Mouse (Mus musculus): ENCODE data around the gene Mst1r. TPM values are rescaled to one million over a fixed set of nuclear protein-coding genes. Genes with fewer than 3 reads are reported as not detected.

Mst1r gene
- 3.3 and 5.1 TPM in 2 replicates for polyA plus RNA-seq (2014; fragmentation: Nextera tagmentation; extraction: Ambion mirVana)

DNA sequence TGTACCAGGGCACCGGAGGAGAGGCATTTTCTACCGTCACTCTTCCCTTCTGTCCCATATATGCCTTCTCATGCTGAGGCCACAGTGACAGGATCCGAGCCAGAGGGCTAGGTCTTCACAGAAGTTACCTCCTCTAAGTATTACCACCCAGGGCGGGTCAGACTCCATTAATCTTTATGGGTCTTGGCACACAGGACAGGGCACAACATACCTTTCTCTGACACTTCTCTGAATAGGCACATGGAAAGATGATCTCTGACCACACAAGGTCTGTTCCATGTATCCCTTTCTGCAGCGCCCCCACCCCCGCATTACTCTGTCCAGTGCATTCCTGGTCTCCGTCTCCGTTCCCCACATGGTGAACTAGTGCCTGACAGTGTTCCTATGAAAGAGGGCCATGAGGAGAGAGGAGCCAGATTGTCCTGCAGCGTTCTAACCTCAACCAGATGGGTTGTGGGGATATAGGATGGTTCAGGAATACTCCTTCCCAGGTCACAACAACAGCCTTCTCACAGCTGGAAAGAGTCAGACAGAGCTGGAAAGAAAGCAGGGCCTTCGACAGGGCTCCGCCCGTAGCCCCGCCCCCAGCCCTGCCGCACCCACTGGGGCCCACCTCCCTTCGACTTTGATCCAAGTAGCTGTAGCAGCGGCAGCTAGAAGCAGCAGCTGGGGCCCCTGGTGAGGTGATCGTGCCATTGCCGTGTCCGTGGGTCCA lies at the start of gene Mst1r:
Gene Mst1r (plus strand): TSS at position 622 of the 715 bp plus-strand sequence.
- Histone ChIP-seq H3K4me2 (replicated peaks; ENCODE audit: low read depth, low read length) (peak within 1 kb of the TSS; percentile 74), H3K27me3 (ENCODE audit: control insufficient read depth, insufficient read depth, low read length) (no peaks in the 10 kb centered on the region), H3K9ac (replicated peaks; ENCODE audit: low read depth, low read length) (peak within 1 kb of the TSS; percentile 42), H3K4me3 (ENCODE audit: low read depth, low read length) (peak within 1 kb of the TSS; percentile 44), H3K9me3 (ENCODE audit: control insufficient read depth, low read depth, low read length) (no peaks in the 10 kb centered on the region), H3K4me1 (ENCODE audit: control insufficient read depth, insufficient read depth, low read length) (peaks cover 45% of the 10 kb centered on the region), H3K27ac (ENCODE audit: low read length) (peak within 1 kb of the TSS; percentile 78), H3K36me3 (ENCODE audit: control insufficient read depth, insufficient read depth, low read length) (peaks cover 3% of the 10 kb centered on the region; the same call in 1 of the 2 replicates)
- WGBS = 15% methylated on average over 19 of the region's 19 CpGs
- peak; percentile 77 for ATAC-seq (ENCODE audit: insufficient number of reproducible peaks, insufficient read depth, low FRiP score, low read depth)

DNA sequence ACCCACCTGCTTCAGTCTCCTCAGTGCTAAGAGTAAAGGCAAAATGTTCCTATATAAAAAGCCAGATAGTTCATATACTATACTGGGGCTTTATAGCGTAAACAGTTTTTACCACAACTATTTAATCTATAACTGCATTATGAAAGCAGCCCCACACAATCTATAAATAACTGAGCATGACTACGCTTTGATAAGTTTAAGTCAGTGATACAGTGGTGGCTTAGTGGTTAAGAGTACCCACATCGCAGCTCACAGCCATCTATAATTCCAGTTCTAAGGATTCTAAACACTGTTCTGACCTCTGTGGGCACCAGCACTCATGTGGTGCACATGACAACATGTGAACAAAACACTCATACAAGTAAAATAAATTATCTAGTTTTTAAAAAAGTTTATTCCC lies 48.3 kb upstream of the Mst1r start:
- no peak overlapping the region for H3K4me3 ChIP-seq (ENCODE audit: low read depth, low read length)

DNA sequence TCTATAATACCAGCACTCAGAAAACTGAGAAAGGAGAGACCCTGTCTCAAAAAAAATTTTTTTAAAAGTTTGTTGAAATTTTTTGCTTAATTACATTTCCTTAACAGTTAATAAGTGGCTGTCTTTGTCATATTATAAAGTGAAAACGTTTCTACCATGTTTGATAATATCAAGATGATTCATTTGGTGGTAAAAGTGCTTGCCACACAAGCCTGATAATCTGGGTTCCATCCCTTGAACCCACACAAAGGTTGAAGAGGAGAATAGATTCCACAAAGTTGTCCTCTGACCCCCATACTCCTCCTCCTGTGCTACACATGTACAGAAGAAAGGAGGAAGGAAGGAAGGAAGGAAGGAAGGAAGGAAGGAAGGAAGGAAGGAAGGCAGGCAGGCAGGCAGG lies 42.2 kb upstream of the Mst1r start:
- H3K4me1 ChIP-seq (ENCODE audit: control insufficient read depth, insufficient read depth, low read length) = no peaks in the 10 kb centered on the region
- no peaks in the 10 kb centered on the region for H3K27me3 ChIP-seq (ENCODE audit: control insufficient read depth, insufficient read depth, low read length)
- H3K9ac ChIP-seq (replicated peaks; ENCODE audit: low read depth, low read length) = no peak overlapping the region
- no peak for ATAC-seq (ENCODE audit: insufficient number of reproducible peaks, insufficient read depth, low FRiP score, low read depth)
- H3K4me3 ChIP-seq (ENCODE audit: low read depth, low read length) = no peak overlapping the region
- no peaks in the 10 kb centered on the region for H3K9me3 ChIP-seq (ENCODE audit: control insufficient read depth, low read depth, low read length)
- no peak overlapping the region for H3K4me2 ChIP-seq (replicated peaks; ENCODE audit: low read depth, low read length)
- peaks cover 3% of the 10 kb centered on the region; the same call in 1 of the 2 replicates for H3K36me3 ChIP-seq (ENCODE audit: control insufficient read depth, insufficient read depth, low read length)
- WGBS = 68% methylated on average over 1 of the region's 1 CpGs
- no peak overlapping the region for H3K27ac ChIP-seq (ENCODE audit: low read length)

More for the DNA sequence above, 48.3 kb upstream of the Mst1r start:
- Histone ChIP-seq H3K27ac (ENCODE audit: low read length) (no peak overlapping the region), H3K9ac (replicated peaks; ENCODE audit: low read depth, low read length) (no peak overlapping the region), H3K27me3 (ENCODE audit: control insufficient read depth, insufficient read depth, low read length) (no peaks in the 10 kb centered on the region), H3K4me2 (replicated peaks; ENCODE audit: low read depth, low read length) (no peak overlapping the region), H3K9me3 (ENCODE audit: control insufficient read depth, low read depth, low read length) (no peaks in the 10 kb centered on the region), H3K36me3 (ENCODE audit: control insufficient read depth, insufficient read depth, low read length) (peaks cover 12% of the 10 kb centered on the region), H3K4me1 (ENCODE audit: control insufficient read depth, insufficient read depth, low read length) (no peaks in the 10 kb centered on the region)
- 95% methylated on average over 3 of the region's 3 CpGs for WGBS
- no peak for ATAC-seq (ENCODE audit: insufficient number of reproducible peaks, insufficient read depth, low FRiP score, low read depth)

DNA sequence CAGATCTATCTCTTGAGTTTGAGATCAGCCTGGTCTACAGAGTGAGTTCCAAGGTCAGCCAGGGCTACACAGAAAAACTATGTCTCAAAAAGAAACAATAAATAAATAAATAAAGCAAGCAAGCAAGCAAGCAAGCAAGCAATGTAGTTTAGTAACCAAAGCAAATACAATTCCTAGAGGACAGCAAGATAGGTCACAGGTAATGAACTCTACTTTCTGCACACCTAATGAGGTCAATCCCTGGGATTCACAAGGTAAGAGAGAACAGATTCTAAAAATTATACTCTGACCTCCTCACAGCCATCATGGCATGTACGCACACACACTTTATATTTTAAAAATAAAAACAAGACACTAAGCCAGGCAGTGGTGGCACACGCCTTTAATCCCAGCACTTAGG lies 40.6 kb upstream of the Mst1r start:
- 98% methylated on average over 2 of the region's 2 CpGs for WGBS
- ATAC-seq (ENCODE audit: insufficient number of reproducible peaks, insufficient read depth, low FRiP score, low read depth) = no peak

DNA sequence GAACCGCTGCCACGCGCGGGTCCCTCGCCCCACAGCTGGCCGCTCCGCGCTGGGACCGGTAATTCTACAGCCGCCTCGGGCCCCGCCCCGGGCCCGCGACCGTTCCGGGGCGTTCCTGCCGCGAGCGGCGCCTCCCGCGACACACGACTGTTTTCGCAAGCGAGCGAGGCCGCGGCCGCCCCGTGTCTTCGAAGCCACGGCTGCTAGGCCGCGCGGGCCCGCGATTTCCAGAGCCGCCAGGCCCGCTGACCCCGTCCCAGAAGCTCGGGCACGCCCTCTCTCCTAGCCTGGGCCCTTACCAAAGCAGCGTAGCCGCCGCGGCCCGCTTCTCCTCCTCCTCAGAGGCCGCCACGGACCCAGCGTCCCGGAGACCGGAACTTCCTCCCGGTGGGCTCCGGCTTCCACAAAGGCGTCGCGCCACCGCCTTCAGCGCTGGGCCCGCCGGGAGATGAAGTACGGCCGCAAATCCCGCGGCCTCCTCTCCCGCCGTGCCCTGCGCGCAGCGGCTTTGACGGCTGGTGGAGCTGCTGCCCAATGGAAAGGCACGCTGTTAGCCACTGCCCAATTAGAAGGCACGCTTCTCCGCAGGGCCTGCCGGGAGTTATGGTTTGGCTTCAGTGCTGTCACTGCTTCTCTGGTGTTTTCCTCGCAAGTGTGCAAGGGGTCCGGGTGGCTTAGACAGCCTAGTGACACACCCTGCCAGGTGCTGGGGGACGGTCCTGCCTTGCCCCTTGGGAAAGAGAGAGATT lies 34.1 kb upstream of the Mst1r start:
- H3K4me1 ChIP-seq (ENCODE audit: control insufficient read depth, insufficient read depth, low read length) = peaks cover 5% of the 10 kb centered on the region; the same call in 1 of the 2 replicates
- H3K4me2 ChIP-seq (replicated peaks; ENCODE audit: low read depth, low read length) = peak overlapping the region; percentile 52
- H3K27ac ChIP-seq (ENCODE audit: low read length) = peak overlapping the region; percentile 86
- no peaks in the 10 kb centered on the region for H3K9me3 ChIP-seq (ENCODE audit: control insufficient read depth, low read depth, low read length)
- no peaks in the 10 kb centered on the region for H3K27me3 ChIP-seq (ENCODE audit: control insufficient read depth, insufficient read depth, low read length)
- under 1% methylated on average over 79 of the region's 80 CpGs for WGBS
- H3K4me3 ChIP-seq (ENCODE audit: low read depth, low read length) = peak overlapping the region; percentile 87
- peak overlapping the region; percentile 83 for H3K9ac ChIP-seq (replicated peaks; ENCODE audit: low read depth, low read length)
- 0 out of 2 replicates have a peak, but pooled peaks cover 2% of the 10 kb centered on the region for H3K36me3 ChIP-seq (ENCODE audit: control insufficient read depth, insufficient read depth, low read length)
- ATAC-seq (ENCODE audit: insufficient number of reproducible peaks, insufficient read depth, low FRiP score, low read depth) = peak; percentile 100

More for the DNA sequence above, 40.6 kb upstream of the Mst1r start:
- no peak overlapping the region for H3K4me3 ChIP-seq (ENCODE audit: low read depth, low read length)
- no peak overlapping the region for H3K4me2 ChIP-seq (replicated peaks; ENCODE audit: low read depth, low read length)
- no peaks in the 10 kb centered on the region for H3K9me3 ChIP-seq (ENCODE audit: control insufficient read depth, low read depth, low read length)
- peaks cover 2% of the 10 kb centered on the region; the same call in 1 of the 2 replicates for H3K36me3 ChIP-seq (ENCODE audit: control insufficient read depth, insufficient read depth, low read length)
- peaks cover under 1% of the 10 kb centered on the region; the same call in 1 of the 2 replicates for H3K4me1 ChIP-seq (ENCODE audit: control insufficient read depth, insufficient read depth, low read length)
- H3K27me3 ChIP-seq (ENCODE audit: control insufficient read depth, insufficient read depth, low read length) = no peaks in the 10 kb centered on the region
- H3K27ac ChIP-seq (ENCODE audit: low read length) = no peak overlapping the region
- H3K9ac ChIP-seq (replicated peaks; ENCODE audit: low read depth, low read length) = no peak overlapping the region

DNA sequence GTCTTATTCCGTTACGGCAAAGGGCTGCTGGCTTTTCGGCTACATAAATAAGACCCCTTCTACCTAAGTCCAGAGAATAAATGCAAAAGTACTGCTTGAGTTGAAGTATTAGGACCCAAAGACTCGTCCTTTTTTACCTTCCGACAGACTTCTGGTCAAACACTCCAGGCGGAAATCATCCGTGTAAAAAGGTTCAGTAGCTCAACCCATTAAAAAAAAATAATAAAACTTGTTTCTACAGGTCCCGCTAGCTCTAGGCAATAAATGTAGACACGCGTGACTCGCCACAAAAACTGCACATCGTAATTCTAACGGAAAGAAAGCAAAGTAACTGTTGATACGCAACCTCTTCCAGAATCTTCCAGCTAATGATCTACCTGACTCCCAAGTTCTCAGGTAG lies 33.5 kb upstream of the Mst1r start, which contains the start of gene Rbm6:
Gene Rbm6 (minus strand): TSS at position 101 of the 400 bp plus-strand sequence.
- no peak for ATAC-seq (ENCODE audit: insufficient number of reproducible peaks, insufficient read depth, low FRiP score, low read depth)
- Histone ChIP-seq H3K36me3 (ENCODE audit: control insufficient read depth, insufficient read depth, low read length) (0 out of 2 replicates have a peak, but pooled peaks cover 2% of the 10 kb centered on the region), H3K4me1 (ENCODE audit: control insufficient read depth, insufficient read depth, low read length) (peaks cover 5% of the 10 kb centered on the region; the same call in 1 of the 2 replicates), H3K4me2 (replicated peaks; ENCODE audit: low read depth, low read length) (peak within 1 kb of the TSS; percentile 52), H3K27ac (ENCODE audit: low read length) (peak within 1 kb of the TSS; percentile 86), H3K27me3 (ENCODE audit: control insufficient read depth, insufficient read depth, low read length) (no peaks in the 10 kb centered on the region), H3K4me3 (ENCODE audit: low read depth, low read length) (peak within 1 kb of the TSS; percentile 87), H3K9ac (replicated peaks; ENCODE audit: low read depth, low read length) (peak within 1 kb of the TSS; percentile 83), H3K9me3 (ENCODE audit: control insufficient read depth, low read depth, low read length) (no peaks in the 10 kb centered on the region)
- WGBS = 9% methylated on average over 14 of the region's 14 CpGs

DNA sequence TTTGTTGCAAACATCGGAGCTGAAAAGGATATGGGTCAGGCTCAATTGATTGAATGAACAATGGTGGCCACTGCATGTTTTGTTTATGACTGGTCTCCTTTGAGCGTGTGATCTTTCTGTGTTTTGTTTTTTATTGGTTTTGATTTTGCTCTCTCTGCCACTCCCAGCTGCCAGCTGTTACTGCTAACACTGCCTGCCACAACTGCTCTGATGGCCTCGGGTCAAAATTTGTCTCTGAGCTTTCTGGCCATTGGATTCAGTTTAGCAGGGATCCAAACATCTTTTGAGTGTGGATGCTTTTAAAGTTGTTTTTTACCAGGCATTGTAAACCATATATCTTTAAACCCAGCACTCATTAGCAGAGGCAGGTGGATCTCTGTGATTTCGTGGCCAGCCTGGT lies 26.3 kb upstream of the Mst1r start:
- Histone ChIP-seq H3K27me3 (ENCODE audit: control insufficient read depth, insufficient read depth, low read length) (no peaks in the 10 kb centered on the region), H3K4me2 (replicated peaks; ENCODE audit: low read depth, low read length) (no peak overlapping the region), H3K4me1 (ENCODE audit: control insufficient read depth, insufficient read depth, low read length) (no peaks in the 10 kb centered on the region), H3K9me3 (ENCODE audit: control insufficient read depth, low read depth, low read length) (no peaks in the 10 kb centered on the region), H3K36me3 (ENCODE audit: control insufficient read depth, insufficient read depth, low read length) (no peaks in the 10 kb centered on the region), H3K4me3 (ENCODE audit: low read depth, low read length) (no peak overlapping the region), H3K9ac (replicated peaks; ENCODE audit: low read depth, low read length) (no peak overlapping the region), H3K27ac (ENCODE audit: low read length) (no peak overlapping the region)
- no peak for ATAC-seq (ENCODE audit: insufficient number of reproducible peaks, insufficient read depth, low FRiP score, low read depth)
- WGBS = 73% methylated on average over 4 of the region's 4 CpGs

DNA sequence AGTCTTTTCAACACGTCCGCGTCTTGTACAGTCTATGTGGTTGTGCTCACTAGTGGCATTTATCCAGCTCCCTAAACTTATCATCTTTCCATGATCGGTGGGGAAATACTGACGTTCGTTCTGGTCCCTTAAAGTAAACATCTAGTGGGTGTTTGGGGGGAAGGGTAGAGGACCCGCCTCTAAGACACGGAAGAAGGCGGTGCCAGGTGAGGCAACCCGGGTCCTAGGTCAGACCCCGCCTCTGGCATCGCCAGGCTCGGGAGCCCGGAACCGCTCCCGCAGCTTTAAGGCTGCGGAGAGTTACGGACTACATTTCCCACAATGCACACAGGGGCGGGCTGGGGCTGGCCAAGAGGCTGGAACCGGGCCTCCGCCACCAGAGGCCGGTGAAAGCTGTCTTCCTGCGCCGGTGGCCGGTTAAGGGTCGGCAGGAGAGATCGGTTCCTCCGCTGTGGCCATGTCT lies 18.8 kb upstream of the Mst1r start, which contains the start of gene Mon1a:
Gene Mon1a (plus strand): TSS at position 348 of the 463 bp plus-strand sequence.
- Histone ChIP-seq H3K9me3 (ENCODE audit: control insufficient read depth, low read depth, low read length) (no peaks in the 10 kb centered on the region), H3K9ac (replicated peaks; ENCODE audit: low read depth, low read length) (peak within 1 kb of the TSS; percentile 57), H3K27ac (ENCODE audit: low read length) (peak within 1 kb of the TSS; percentile 56; the same call in 1 of the 2 replicates), H3K4me1 (ENCODE audit: control insufficient read depth, insufficient read depth, low read length) (no peaks in the 10 kb centered on the region), H3K4me3 (ENCODE audit: low read depth, low read length) (peak within 1 kb of the TSS; percentile 76), H3K36me3 (ENCODE audit: control insufficient read depth, insufficient read depth, low read length) (no peaks in the 10 kb centered on the region), H3K27me3 (ENCODE audit: control insufficient read depth, insufficient read depth, low read length) (no peaks in the 10 kb centered on the region), H3K4me2 (replicated peaks; ENCODE audit: low read depth, low read length) (peak within 1 kb of the TSS; percentile 74)
- under 1% methylated on average over 28 of the region's 28 CpGs for WGBS
- peak; percentile 94 for ATAC-seq (ENCODE audit: insufficient number of reproducible peaks, insufficient read depth, low FRiP score, low read depth)

Data from stomach, embryonic 14.5 days (tissue).